Mouse (Mus musculus): ENCODE results near the gene Evi2b. TPM values are rescaled to one million over a fixed set of nuclear protein-coding genes. Genes with fewer than 3 reads are reported as not detected.

Gene Evi2b
- 0.96 TPM in 1 of 2 replicates, not detected in the other for polyA plus RNA-seq (2014; fragmentation: Nextera tagmentation; extraction: Ambion mirVana)

- H3K9me3 ChIP-seq (replicated peaks; ENCODE audit: control insufficient read depth, low read length) = no peaks in the 10 kb centered on the region
- ATAC-seq (replicated peaks; ENCODE audit: insufficient number of reproducible peaks, low FRiP score, low TSS enrichment, low read depth) = no peak
- no peaks in the 10 kb centered on the region for H3K27me3 ChIP-seq (ENCODE audit: control insufficient read depth, insufficient read depth, low read length)
- DNase-seq (ENCODE audit: low spot score) = no peak
- H3K4me2 ChIP-seq (ENCODE audit: low read depth, low read length) = no peak within 1 kb of the TSS
- H3K4me3 ChIP-seq (ENCODE audit: low read depth, low read length) = no peak within 1 kb of the TSS
- H3K9ac ChIP-seq (replicated peaks; ENCODE audit: low read length) = no peak within 1 kb of the TSS
- 74% methylated on average over 10 of the region's 10 CpGs for whole genome bisulfite sequencing
- no peaks in the 10 kb centered on the region for H3K36me3 ChIP-seq (replicated peaks; ENCODE audit: control insufficient read depth, insufficient read depth, low read depth, low read length)
- H3K4me1 ChIP-seq (ENCODE audit: control insufficient read depth, insufficient read depth, low read length) = no peaks in the 10 kb centered on the region
- H3K27ac ChIP-seq (replicated peaks; ENCODE audit: low read depth, low read length) = no peak within 1 kb of the TSS
Measured at GRCm38 (mm10) chr11:79523560-79524309, at the start of gene Evi2b. Evi2b (minus strand) TSS chr11:79523762.

DNA sequence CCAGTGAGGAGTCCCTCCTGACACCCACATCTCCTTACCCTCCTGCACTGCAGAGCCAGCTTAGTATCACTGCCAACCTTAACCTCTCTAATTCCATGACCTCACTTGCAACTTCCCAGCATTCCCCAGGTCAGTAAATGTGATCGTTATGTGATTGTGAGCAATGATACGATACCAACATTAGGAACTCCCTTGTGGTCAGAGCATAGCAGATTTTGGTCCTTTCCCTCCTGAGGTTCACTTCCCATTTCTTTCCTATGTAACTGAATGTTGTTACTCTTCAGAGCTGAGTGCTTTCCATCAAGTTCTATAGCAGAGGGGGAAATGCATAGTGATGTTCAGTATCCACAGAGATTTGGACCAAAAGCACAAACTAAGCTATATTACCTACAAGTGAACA is 46.8 kb upstream of the Evi2b start:
- Histone ChIP-seq H3K4me2 (ENCODE audit: low read depth, low read length) (no peak overlapping the region), H3K27ac (replicated peaks; ENCODE audit: low read depth, low read length) (no peak overlapping the region), H3K9ac (replicated peaks; ENCODE audit: low read length) (no peak overlapping the region), H3K4me3 (ENCODE audit: low read depth, low read length) (no peak overlapping the region), H3K27me3 (ENCODE audit: control insufficient read depth, insufficient read depth, low read length) (no peaks in the 10 kb centered on the region), H3K4me1 (ENCODE audit: control insufficient read depth, insufficient read depth, low read length) (no peaks in the 10 kb centered on the region), H3K9me3 (replicated peaks; ENCODE audit: control insufficient read depth, low read length) (no peaks in the 10 kb centered on the region), H3K36me3 (replicated peaks; ENCODE audit: control insufficient read depth, insufficient read depth, low read depth, low read length) (peaks cover 15% of the 10 kb centered on the region)
- no peak for DNase-seq (ENCODE audit: low spot score)
- no peak for ATAC-seq (replicated peaks; ENCODE audit: insufficient number of reproducible peaks, low FRiP score, low TSS enrichment, low read depth)
- 78% methylated on average over 2 of the region's 2 CpGs for WGBS

- 87% methylated on average over 11 of the region's 11 CpGs for WGBS
- Histone ChIP-seq H3K9ac (replicated peaks; ENCODE audit: low read length) (no peak overlapping the region), H3K4me3 (ENCODE audit: low read depth, low read length) (no peak overlapping the region), H3K27ac (replicated peaks; ENCODE audit: low read depth, low read length) (no peak overlapping the region), H3K36me3 (replicated peaks; ENCODE audit: control insufficient read depth, insufficient read depth, low read depth, low read length) (peaks cover 14% of the 10 kb centered on the region), H3K9me3 (replicated peaks; ENCODE audit: control insufficient read depth, low read length) (no peaks in the 10 kb centered on the region), H3K4me1 (ENCODE audit: control insufficient read depth, insufficient read depth, low read length) (no peaks in the 10 kb centered on the region), H3K27me3 (ENCODE audit: control insufficient read depth, insufficient read depth, low read length) (no peaks in the 10 kb centered on the region), H3K4me2 (ENCODE audit: low read depth, low read length) (no peak overlapping the region)
- no peak for ATAC-seq (replicated peaks; ENCODE audit: insufficient number of reproducible peaks, low FRiP score, low TSS enrichment, low read depth)
- DNase-seq (ENCODE audit: low spot score) = no peak
Measured at GRCm38 (mm10) chr11:79568197-79568911, 44.8 kb upstream of the Evi2b start.

- Histone ChIP-seq H3K27me3 (ENCODE audit: control insufficient read depth, insufficient read depth, low read length) (no peaks in the 10 kb centered on the region), H3K4me3 (ENCODE audit: low read depth, low read length) (no peak overlapping the region), H3K9ac (replicated peaks; ENCODE audit: low read length) (no peak overlapping the region), H3K9me3 (replicated peaks; ENCODE audit: control insufficient read depth, low read length) (no peaks in the 10 kb centered on the region), H3K4me2 (ENCODE audit: low read depth, low read length) (no peak overlapping the region), H3K36me3 (replicated peaks; ENCODE audit: control insufficient read depth, insufficient read depth, low read depth, low read length) (peaks cover 14% of the 10 kb centered on the region), H3K4me1 (ENCODE audit: control insufficient read depth, insufficient read depth, low read length) (no peaks in the 10 kb centered on the region), H3K27ac (replicated peaks; ENCODE audit: low read depth, low read length) (no peak overlapping the region)
- 63% methylated on average over 1 of the region's 1 CpGs for WGBS
- no peak for ATAC-seq (replicated peaks; ENCODE audit: insufficient number of reproducible peaks, low FRiP score, low TSS enrichment, low read depth)
- no peak for DNase-seq (ENCODE audit: low spot score)
Measured at GRCm38 (mm10) chr11:79566947-79567346, 43.4 kb upstream of the Evi2b start.

- Histone ChIP-seq H3K4me3 (ENCODE audit: low read depth, low read length) (no peak overlapping the region), H3K9me3 (replicated peaks; ENCODE audit: control insufficient read depth, low read length) (no peaks in the 10 kb centered on the region), H3K27me3 (ENCODE audit: control insufficient read depth, insufficient read depth, low read length) (no peaks in the 10 kb centered on the region), H3K9ac (replicated peaks; ENCODE audit: low read length) (no peak overlapping the region), H3K4me2 (ENCODE audit: low read depth, low read length) (no peak overlapping the region), H3K27ac (replicated peaks; ENCODE audit: low read depth, low read length) (no peak overlapping the region), H3K36me3 (replicated peaks; ENCODE audit: control insufficient read depth, insufficient read depth, low read depth, low read length) (peaks cover 11% of the 10 kb centered on the region), H3K4me1 (ENCODE audit: control insufficient read depth, insufficient read depth, low read length) (no peaks in the 10 kb centered on the region)
- ATAC-seq (replicated peaks; ENCODE audit: insufficient number of reproducible peaks, low FRiP score, low TSS enrichment, low read depth) = no peak
- WGBS = 88% methylated on average over 7 of the region's 7 CpGs
- DNase-seq (ENCODE audit: low spot score) = no peak
Measured at GRCm38 (mm10) chr11:79563493-79563892, 39.9 kb upstream of the Evi2b start.

GRCm38 (mm10) chr11:79560536-79560935 is 37.0 kb upstream of the Evi2b start:
- Histone ChIP-seq H3K4me3 (ENCODE audit: low read depth, low read length) (no peak overlapping the region), H3K27me3 (ENCODE audit: control insufficient read depth, insufficient read depth, low read length) (no peaks in the 10 kb centered on the region), H3K4me2 (ENCODE audit: low read depth, low read length) (no peak overlapping the region), H3K4me1 (ENCODE audit: control insufficient read depth, insufficient read depth, low read length) (no peaks in the 10 kb centered on the region), H3K27ac (replicated peaks; ENCODE audit: low read depth, low read length) (no peak overlapping the region), H3K9me3 (replicated peaks; ENCODE audit: control insufficient read depth, low read length) (no peaks in the 10 kb centered on the region), H3K9ac (replicated peaks; ENCODE audit: low read length) (no peak overlapping the region), H3K36me3 (replicated peaks; ENCODE audit: control insufficient read depth, insufficient read depth, low read depth, low read length) (peaks cover 3% of the 10 kb centered on the region)
- no peak for DNase-seq (ENCODE audit: low spot score)
- ATAC-seq (replicated peaks; ENCODE audit: insufficient number of reproducible peaks, low FRiP score, low TSS enrichment, low read depth) = no peak
- WGBS = 87% methylated on average over 4 of the region's 4 CpGs

- no peaks in the 10 kb centered on the region for H3K9me3 ChIP-seq (replicated peaks; ENCODE audit: control insufficient read depth, low read length)
- H3K9ac ChIP-seq (replicated peaks; ENCODE audit: low read length) = no peak overlapping the region
- ATAC-seq (replicated peaks; ENCODE audit: insufficient number of reproducible peaks, low FRiP score, low TSS enrichment, low read depth) (no peak), DNase-seq (ENCODE audit: low spot score) (no peak)
- H3K27ac ChIP-seq (replicated peaks; ENCODE audit: low read depth, low read length) = no peak overlapping the region
- no peak overlapping the region for H3K4me2 ChIP-seq (ENCODE audit: low read depth, low read length)
- 82% methylated on average over 1 of the region's 1 CpGs for WGBS
- H3K36me3 ChIP-seq (replicated peaks; ENCODE audit: control insufficient read depth, insufficient read depth, low read depth, low read length) = peaks cover 2% of the 10 kb centered on the region; the same call in 1 of the 2 replicates
- H3K4me3 ChIP-seq (ENCODE audit: low read depth, low read length) = no peak overlapping the region
- no peaks in the 10 kb centered on the region for H3K4me1 ChIP-seq (ENCODE audit: control insufficient read depth, insufficient read depth, low read length)
- H3K27me3 ChIP-seq (ENCODE audit: control insufficient read depth, insufficient read depth, low read length) = no peaks in the 10 kb centered on the region
Measured at GRCm38 (mm10) chr11:79552622-79553021, 29.1 kb upstream of the Evi2b start.

DNA sequence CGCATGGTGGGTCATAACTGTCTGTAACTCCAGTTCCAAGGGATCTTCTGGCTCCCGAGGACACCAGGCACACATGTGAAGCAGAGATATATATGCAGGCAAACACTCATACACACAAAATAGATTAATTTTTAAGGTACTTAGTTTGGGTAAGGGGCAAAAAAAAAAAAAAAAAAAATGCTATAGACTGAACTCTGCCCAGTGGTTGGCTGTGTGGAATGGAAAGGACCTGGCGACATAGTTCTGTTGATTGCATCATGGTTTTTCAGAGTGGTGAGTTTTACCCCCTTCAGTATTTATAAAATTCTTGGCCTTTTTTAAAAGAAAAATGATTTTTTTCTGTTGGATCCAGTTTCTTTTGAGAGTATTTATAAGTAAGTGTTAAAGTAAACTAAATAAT is 12.7 kb upstream of the Evi2b start:
- H3K9ac ChIP-seq (replicated peaks; ENCODE audit: low read length) = no peak overlapping the region
- no peak overlapping the region for H3K27ac ChIP-seq (replicated peaks; ENCODE audit: low read depth, low read length)
- no peaks in the 10 kb centered on the region for H3K27me3 ChIP-seq (ENCODE audit: control insufficient read depth, insufficient read depth, low read length)
- WGBS = 94% methylated on average over 3 of the region's 3 CpGs
- DNase-seq (ENCODE audit: low spot score) (no peak), ATAC-seq (replicated peaks; ENCODE audit: insufficient number of reproducible peaks, low FRiP score, low TSS enrichment, low read depth) (no peak)
- no peaks in the 10 kb centered on the region for H3K4me1 ChIP-seq (ENCODE audit: control insufficient read depth, insufficient read depth, low read length)
- no peak overlapping the region for H3K4me2 ChIP-seq (ENCODE audit: low read depth, low read length)
- no peaks in the 10 kb centered on the region for H3K9me3 ChIP-seq (replicated peaks; ENCODE audit: control insufficient read depth, low read length)
- H3K36me3 ChIP-seq (replicated peaks; ENCODE audit: control insufficient read depth, insufficient read depth, low read depth, low read length) = peaks cover 4% of the 10 kb centered on the region; the same call in 1 of the 2 replicates
- no peak overlapping the region for H3K4me3 ChIP-seq (ENCODE audit: low read depth, low read length)
